Mouse (Mus musculus): ENCODE results near the gene Marf1.
"Not testable (repeated sequence)": the region's sequence is repeated elsewhere in the genome, so short reads cannot be mapped to it uniquely, and the experiment has no call there.

Gene Marf1

GRCm38 (mm10) chr16:14135014-14135413 lies 28.1 kb downstream of the Marf1 start:
- no peak for DNase-seq

- no peak for DNase-seq
Observed at GRCm38 (mm10) chr16:14131838-14132237, 31.3 kb downstream of the Marf1 start.

- no peak for DNase-seq
Observed at GRCm38 (mm10) chr16:14131376-14131775, 31.8 kb downstream of the Marf1 start.

GRCm38 (mm10) chr16:14130796-14131195 lies 32.4 kb downstream of the Marf1 start:
- no peak for DNase-seq

- no peak for DNase-seq
Observed at GRCm38 (mm10) chr16:14128977-14129376, 34.2 kb downstream of the Marf1 start.

- no peak for DNase-seq
Observed at GRCm38 (mm10) chr16:14125253-14125652, 37.9 kb downstream of the Marf1 start.

GRCm38 (mm10) chr16:14124709-14125108 lies 38.4 kb downstream of the Marf1 start:
- no peak for DNase-seq

GRCm38 (mm10) chr16:14123901-14124300 lies 39.2 kb downstream of the Marf1 start:
- no peak for DNase-seq

- no peak for DNase-seq
Observed at GRCm38 (mm10) chr16:14122586-14122985, 40.6 kb downstream of the Marf1 start.

GRCm38 (mm10) chr16:14121563-14121962 lies 41.6 kb downstream of the Marf1 start:
- no peak for DNase-seq

GRCm38 (mm10) chr16:14120941-14121340 lies 42.2 kb downstream of the Marf1 start:
- no peak for DNase-seq

GRCm38 (mm10) chr16:14117299-14117698 lies 45.9 kb downstream of the Marf1 start:
- no peak for DNase-seq

GRCm38 (mm10) chr16:14112742-14113141 lies 50.4 kb downstream of the Marf1 start:
- DNase-seq, result no peak

GRCm38 (mm10) chr16:14112133-14112532 lies 51.0 kb downstream of the Marf1 start:
- DNase-seq, result no peak

- DNase-seq, result no peak
Observed at GRCm38 (mm10) chr16:14110922-14111321, 52.2 kb downstream of the Marf1 start.

GRCm38 (mm10) chr16:14109651-14110230 lies 53.4 kb downstream of the Marf1 start:
- DNase-seq, result no peak

- DNase-seq, result no peak
Observed at GRCm38 (mm10) chr16:14105891-14106290, 57.3 kb downstream of the Marf1 start.

- no peak for DNase-seq
Observed at GRCm38 (mm10) chr16:14091771-14092170, 71.4 kb downstream of the Marf1 start.

- DNase-seq, result no peak
Observed at GRCm38 (mm10) chr16:14089296-14089695, 73.9 kb downstream of the Marf1 start.

- DNase-seq, result peak; percentile 22
Observed at GRCm38 (mm10) chr16:14088249-14088648, 74.9 kb downstream of the Marf1 start.

- DNase-seq, result no peak
Observed at GRCm38 (mm10) chr16:14082925-14083324, 80.2 kb downstream of the Marf1 start.

GRCm38 (mm10) chr16:14070471-14071169 lies 92.5 kb downstream of the Marf1 start:
- DNase-seq, result no peak

- not testable (repeated sequence) for DNase-seq
Observed at GRCm38 (mm10) chr16:14068701-14069100, 94.5 kb downstream of the Marf1 start.

GRCm38 (mm10) chr16:14066571-14066970 lies 96.6 kb downstream of the Marf1 start:
- not testable (repeated sequence) for DNase-seq

GRCm38 (mm10) chr16:14059869-14060268 lies 103.3 kb downstream of the Marf1 start:
- no peak for DNase-seq
